Comparison of ENCODE assay signal across 8 mouse cellular contexts in the genomic region with DNA sequence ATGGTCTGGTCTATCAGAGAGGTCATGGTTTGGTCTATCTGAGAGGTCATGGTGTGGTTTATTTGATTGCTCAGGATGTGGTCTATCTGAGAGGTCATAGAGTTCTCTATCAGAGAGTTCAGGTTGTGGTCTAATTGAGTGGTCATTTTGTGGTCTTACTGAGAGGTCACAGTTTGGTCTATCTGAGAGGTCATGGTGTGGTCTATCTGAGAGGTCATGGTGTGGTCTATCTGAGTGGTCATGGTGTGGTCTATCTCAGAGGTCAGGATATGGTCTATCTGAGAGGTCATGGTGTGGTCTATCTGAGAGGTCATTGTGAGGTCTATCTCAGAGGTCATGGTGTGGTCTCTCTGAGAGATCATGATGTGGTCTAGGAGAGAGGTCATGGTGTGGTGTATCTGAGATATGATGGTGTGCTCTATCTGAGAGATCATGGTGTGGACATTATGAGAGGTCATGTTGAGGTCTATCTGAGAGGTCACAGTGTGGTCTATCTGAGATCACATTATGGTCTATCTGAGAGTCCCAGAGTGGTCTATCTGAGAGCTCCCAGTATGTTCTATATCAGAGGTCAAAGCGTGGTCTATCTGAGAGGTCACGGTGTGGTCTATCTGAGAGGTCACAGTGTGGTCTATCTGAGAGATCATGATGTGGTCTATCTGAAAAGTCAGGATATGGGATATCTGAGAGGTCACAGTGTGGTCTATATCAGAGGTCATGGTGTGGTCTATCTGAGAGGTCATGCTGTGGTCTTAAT. TPM values are rescaled to one million over a fixed set of nuclear protein-coding genes. Genes with fewer than 3 reads are reported as not detected.
DNase-seq lines count a peak whose midpoint lies in the region; ATAC-seq lines count a peak whose summit lies in the region.

No protein-coding gene starts in this region.

- H3K9me3 ChIP-seq in hindbrain, embryonic 12.5 days (replicated peaks): peaks cover 26% of the 10 kb centered on the region

- H3K27me3 ChIP-seq in hindbrain, embryonic 12.5 days: no peaks in the 10 kb centered on the region

- no peak overlapping the region for H3K27ac ChIP-seq in hindbrain, embryonic 12.5 days

- H3K4me1 ChIP-seq in hindbrain, embryonic 12.5 days: no peaks in the 10 kb centered on the region

- no peaks in the 10 kb centered on the region for H3K36me3 ChIP-seq in hindbrain, embryonic 12.5 days

- intact Hi-C loops in gastrocnemius, postnatal 36 days (cut with DNase I): no loop called here

- no peak overlapping the region for H3K4me3 ChIP-seq in hindbrain, embryonic 12.5 days

- DNase-seq in 416B (ENCODE audit: low read depth): peak; percentile 18
- peak; percentile 9 for DNase-seq in brain, adult 2 months (ENCODE audit: low read depth, low spot score)
- no peak for DNase-seq in B cell, adult 2 months
- no peak for DNase-seq in gastrocnemius, postnatal 36 days
- no peak for DNase-seq in cerebellum, postnatal 36 days
- no peak for DNase-seq in urinary bladder, postnatal 36 days (ENCODE audit: low spot score in 2 of 2)

- peak; percentile 88 for ATAC-seq in hindbrain, embryonic 12.5 days (ENCODE audit: low FRiP score)
- ATAC-seq in megakaryocyte-erythroid progenitor cell, adult 5-6 weeks (replicated peaks; ENCODE audit: low FRiP score, low TSS enrichment, poor library complexity, severe bottlenecking): peak; percentile 36

- no peak overlapping the region for H3K4me2 ChIP-seq in hindbrain, embryonic 12.5 days (replicated peaks)

- H3K9ac ChIP-seq in hindbrain, embryonic 12.5 days: no peak overlapping the region

- WGBS in hindbrain, embryonic 12.5 days: 75% methylated on average over 2 of the region's 2 CpGs

RNA-seq across cellular contexts. Expression of gene Vmn2r-ps159, which starts 11.8 kb away (rescaled TPM):
- polyA plus RNA-seq in hindbrain, embryonic 12.5 days (2016; fragmentation: Nextera tagmentation; extraction: Ambion mirVana): not detected in 2 replicates
- total RNA-seq in megakaryocyte-erythroid progenitor cell, adult 5-6 weeks (2014; fragmentation: Nextera tagmentation): not detected in 2 replicates
- not detected in 2 replicates for total RNA-seq in megakaryocyte-erythroid progenitor cell, adult 5-6 weeks (2017)
- not detected for total RNA-seq in gastrocnemius, postnatal 36 days (2021)

Comparison
In these comparisons a context has a peak if more than half of its experiments do, and no peak if none do; other contexts are left out.
1. DNase-seq: peak in 416B (single experiment) and brain, adult 2 months (single experiment); none in B cell, adult 2 months (0 of 2), gastrocnemius, postnatal 36 days (0 of 2), cerebellum, postnatal 36 days (0 of 2) and urinary bladder, postnatal 36 days (0 of 2).